Mouse (Mus musculus): Measurements from ENCODE around the gene Gucy1a1.

- no peak for TF ChIP-seq CTCF (IDR thresholded peaks at IDR 0.05; ENCODE audit: borderline replicate concordance, insufficient read depth, low read length)
- TF ChIP-seq POLR2A (IDR thresholded peaks at IDR 0.05; ENCODE audit: low read depth, low read length), result no peak
Measured at GRCm38 (mm10) chr3:82191559-82192245, 46.1 kb upstream of the Gucy1a1 start.

Data from embryonic fibroblast, embryonic 13.5 days (primary cell).